Mouse (Mus musculus) lung, adult 2 months (tissue): ENCODE data around the gene Arhgap24.

Source experiments
- CTCF ChIP-seq: fragments of 200-500 bp; IDR thresholded peaks from 2 replicates; pipeline ENCODE4 v1.5.1; 2011; ENCODE audit warnings: mild to moderate bottlenecking, low read length, control low read depth; ENCODE audit not compliant: insufficient read depth
- POLR2A ChIP-seq: fragments of 200-500 bp; IDR thresholded peaks from 2 replicates; pipeline ENCODE4 v1.6.1; 2011; ENCODE audit warnings: low read depth, mild to moderate bottlenecking, control low read depth, low read length, borderline replicate concordance; ENCODE audit errors: extremely low read depth

DNA sequence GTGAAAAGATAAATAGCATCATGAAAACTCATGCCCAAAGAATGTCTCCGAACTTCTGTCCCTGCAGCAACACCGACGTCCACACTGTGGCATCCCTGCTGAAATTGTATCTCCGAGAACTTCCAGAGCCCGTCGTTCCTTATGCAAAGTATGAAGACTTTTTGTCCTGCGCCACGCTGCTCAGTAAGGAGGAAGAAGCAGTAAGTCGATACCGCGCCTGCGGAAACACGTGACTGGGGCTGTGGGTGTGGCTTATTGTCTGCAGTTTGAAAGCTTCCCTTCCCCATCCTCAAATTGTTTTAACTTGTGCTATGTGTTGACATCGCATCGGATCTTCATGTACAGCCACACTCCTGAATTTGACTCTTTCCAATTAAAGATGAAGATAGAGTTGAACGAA is 394.4 kb downstream of the Arhgap24 start:
- TF ChIP-seq CTCF: no peak
- no peak for TF ChIP-seq POLR2A
